Mouse (Mus musculus): ENCODE results near the gene Gm20388. TPM values are rescaled to one million over a fixed set of nuclear protein-coding genes. Genes with fewer than 3 reads are reported as not detected.

Gene Gm20388
- total RNA-seq, 1 experiment = 27.0 TPM

DNA sequence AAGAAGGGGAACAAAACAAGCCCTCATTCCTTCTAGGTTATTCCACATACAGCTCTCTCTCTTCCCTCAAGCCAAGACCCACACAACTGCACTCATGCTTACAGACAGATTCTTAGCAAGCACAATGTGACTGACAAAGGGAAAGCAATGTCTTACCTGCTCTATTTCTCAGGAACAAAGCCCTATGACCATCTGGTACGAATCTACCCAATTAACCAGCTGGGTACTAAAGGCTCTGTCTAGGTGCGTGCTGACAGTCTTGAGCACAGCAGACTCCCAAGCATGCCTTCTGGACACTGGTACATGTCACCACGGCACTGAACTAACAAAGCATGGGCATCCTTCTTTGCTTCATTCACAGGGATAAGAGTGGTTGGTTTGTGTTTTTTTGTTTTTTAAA, 3027.5 kb downstream of the Gm20388 start:
- H3K9me3 ChIP-seq (ENCODE audit: control insufficient read depth, insufficient read depth, low read depth, low read length) = no peaks in the 10 kb centered on the region
- DNase-seq (ENCODE audit: low read depth, low spot score) = no peak
- H3K4me1 ChIP-seq (ENCODE audit: control insufficient read depth in 2 of 2, insufficient read depth in 2 of 2, low read length in 2 of 2, poor library complexity in 1 of 2) = peaks cover 0 to 6% of the 10 kb centered on the region in 2 experiments; a peak in 1 of 4 replicates
- TF ChIP-seq ZNF384 (IDR thresholded peaks at IDR 0.05; ENCODE audit: low read depth, low read length) = no peak
- no peak for TF ChIP-seq ZC3H11A (IDR thresholded peaks at IDR 0.05; ENCODE audit: borderline replicate concordance, low read depth, low read length)
- no peak for TF ChIP-seq CHD2 (IDR thresholded peaks at IDR 0.05; ENCODE audit: low read depth, low read length)
- no peak for TF ChIP-seq MAFK (IDR thresholded peaks at IDR 0.05; ENCODE audit: insufficient read depth, low read depth, low read length)
- TF ChIP-seq HCFC1 (IDR thresholded peaks at IDR 0.05; ENCODE audit: borderline replicate concordance, insufficient read depth, low read length) = no peak
- no peak overlapping the region for H3K9ac ChIP-seq (ENCODE audit: insufficient read depth, low read depth, low read length, poor library complexity, severe bottlenecking)
- no peaks in the 10 kb centered on the region; the same call in none of the 2 replicates for H3K36me3 ChIP-seq (ENCODE audit: control insufficient read depth, insufficient read depth, low read length, poor library complexity, severe bottlenecking)
- in situ Hi-C loops (cut with MboI; ENCODE audit: low sequenced_read_pairs in 2 of 2, unreplicated experiment in 2 of 2) = no loop called here
- no peak overlapping the region for H3K4me3 ChIP-seq (ENCODE audit: insufficient read depth in 1 of 2, low read depth in 1 of 2, low read length in 2 of 2, poor library complexity in 1 of 2, severe bottlenecking in 1 of 2)
- H3K27ac ChIP-seq (ENCODE audit: insufficient read depth, low read depth, low read length, poor library complexity, severe bottlenecking) = no peak overlapping the region

DNA sequence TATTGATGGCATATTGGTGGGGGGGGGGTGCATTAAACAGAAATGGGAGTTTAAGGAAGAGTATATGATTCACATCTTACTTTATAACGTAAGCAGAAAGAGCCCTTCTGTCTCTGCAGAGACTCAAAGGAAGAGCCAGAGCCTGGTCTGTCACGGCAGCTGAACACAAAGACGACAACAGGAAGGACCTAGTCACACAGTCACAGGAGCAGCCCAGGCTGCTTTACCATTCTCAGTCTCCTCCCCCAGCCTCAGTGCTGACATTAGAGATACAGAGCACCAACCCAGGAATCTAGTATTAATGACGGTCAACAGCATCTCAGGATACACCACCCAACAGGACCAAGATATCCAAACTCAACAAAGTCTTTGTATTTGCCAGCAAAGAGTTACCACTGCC, 3027.9 kb downstream of the Gm20388 start:
- Histone ChIP-seq H3K9ac (ENCODE audit: insufficient read depth, low read depth, low read length, poor library complexity, severe bottlenecking) (no peak overlapping the region), H3K4me3 (ENCODE audit: insufficient read depth in 1 of 2, low read depth in 1 of 2, low read length in 2 of 2, poor library complexity in 1 of 2, severe bottlenecking in 1 of 2) (no peak overlapping the region), H3K9me3 (ENCODE audit: control insufficient read depth, insufficient read depth, low read depth, low read length) (no peaks in the 10 kb centered on the region), H3K36me3 (ENCODE audit: control insufficient read depth, insufficient read depth, low read length, poor library complexity, severe bottlenecking) (no peaks in the 10 kb centered on the region; the same call in none of the 2 replicates), H3K27ac (ENCODE audit: insufficient read depth, low read depth, low read length, poor library complexity, severe bottlenecking) (no peak overlapping the region), H3K4me1 (ENCODE audit: control insufficient read depth in 2 of 2, insufficient read depth in 2 of 2, low read length in 2 of 2, poor library complexity in 1 of 2) (peaks cover 0 to 4% of the 10 kb centered on the region in 2 experiments; a peak in 1 of 4 replicates)
- no peak for DNase-seq (ENCODE audit: low read depth, low spot score)
- TF ChIP-seq ZNF384 (IDR thresholded peaks at IDR 0.05; ENCODE audit: low read depth, low read length) (no peak), MAFK (IDR thresholded peaks at IDR 0.05; ENCODE audit: insufficient read depth, low read depth, low read length) (no peak), ZC3H11A (IDR thresholded peaks at IDR 0.05; ENCODE audit: borderline replicate concordance, low read depth, low read length) (no peak), HCFC1 (IDR thresholded peaks at IDR 0.05; ENCODE audit: borderline replicate concordance, insufficient read depth, low read length) (no peak), CHD2 (IDR thresholded peaks at IDR 0.05; ENCODE audit: low read depth, low read length) (no peak)
- in situ Hi-C loops (cut with MboI; ENCODE audit: low sequenced_read_pairs in 2 of 2, unreplicated experiment in 2 of 2) = no loop called here

DNA sequence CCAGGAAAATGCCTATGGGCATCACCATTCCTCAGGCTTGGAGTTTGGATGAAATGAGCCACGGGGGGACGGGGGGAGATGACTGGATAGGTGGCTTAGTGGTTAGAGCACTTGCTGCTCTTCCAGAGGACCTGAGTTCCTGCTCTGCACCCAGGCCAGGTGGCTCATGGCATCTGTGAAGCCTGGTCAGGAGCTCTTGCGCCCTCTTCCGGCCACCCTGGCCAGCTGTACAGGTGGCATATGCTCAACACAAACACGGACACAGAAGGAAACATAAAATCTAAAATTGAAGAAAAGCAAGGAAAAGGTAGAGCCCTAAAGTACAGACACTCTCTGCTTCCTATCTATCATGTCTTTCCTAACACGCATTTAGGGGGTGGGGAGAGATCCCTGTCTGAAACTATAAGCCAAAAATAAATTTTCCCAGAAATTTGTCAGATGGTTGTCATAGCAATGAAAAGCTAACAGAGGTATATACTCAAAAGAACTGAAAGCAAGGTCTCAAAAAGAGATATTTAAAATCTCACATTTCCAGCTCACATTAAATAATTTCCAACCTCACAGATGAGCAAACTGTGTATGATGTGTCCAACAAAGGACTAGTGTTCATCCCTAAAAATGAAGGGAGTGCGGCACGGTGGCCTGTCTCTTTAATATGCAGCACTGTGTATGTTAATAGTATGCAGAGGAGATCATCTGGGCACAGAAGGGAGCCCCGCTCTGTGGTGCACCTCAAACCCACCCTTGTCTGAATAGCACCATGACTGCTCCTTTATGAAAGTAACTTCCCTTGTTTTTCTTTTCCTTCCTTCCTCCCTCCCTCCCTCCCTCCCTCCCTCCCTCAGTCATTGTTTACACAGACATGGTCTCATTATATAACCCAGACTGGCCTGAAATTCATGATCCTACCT, 3032.4 kb downstream of the Gm20388 start:
- TF ChIP-seq HCFC1 (IDR thresholded peaks at IDR 0.05; ENCODE audit: borderline replicate concordance, insufficient read depth, low read length) = no peak
- no peak for TF ChIP-seq ZNF384 (IDR thresholded peaks at IDR 0.05; ENCODE audit: low read depth, low read length)
- TF ChIP-seq MAFK (IDR thresholded peaks at IDR 0.05; ENCODE audit: insufficient read depth, low read depth, low read length) = no peak
- no peak for TF ChIP-seq CHD2 (IDR thresholded peaks at IDR 0.05; ENCODE audit: low read depth, low read length)
- TF ChIP-seq ZC3H11A (IDR thresholded peaks at IDR 0.05; ENCODE audit: borderline replicate concordance, low read depth, low read length) = no peak
- Histone ChIP-seq H3K9ac (ENCODE audit: insufficient read depth, low read depth, low read length, poor library complexity, severe bottlenecking) (no peak overlapping the region), H3K27ac (ENCODE audit: insufficient read depth, low read depth, low read length, poor library complexity, severe bottlenecking) (no peak overlapping the region), H3K9me3 (ENCODE audit: control insufficient read depth, insufficient read depth, low read depth, low read length) (no peaks in the 10 kb centered on the region), H3K4me1 (ENCODE audit: control insufficient read depth in 2 of 2, insufficient read depth in 2 of 2, low read length in 2 of 2, poor library complexity in 1 of 2) (peaks cover 4 to 7% of the 10 kb centered on the region in 2 experiments; a peak in 2 of 4 replicates), H3K36me3 (ENCODE audit: control insufficient read depth, insufficient read depth, low read length, poor library complexity, severe bottlenecking) (peaks cover 2% of the 10 kb centered on the region), H3K4me3 (ENCODE audit: insufficient read depth in 1 of 2, low read depth in 1 of 2, low read length in 2 of 2, poor library complexity in 1 of 2, severe bottlenecking in 1 of 2) (no peak overlapping the region)
- in situ Hi-C loops (cut with MboI; ENCODE audit: low sequenced_read_pairs in 2 of 2, unreplicated experiment in 2 of 2) = no loop called here
- peak; percentile 24 for DNase-seq (ENCODE audit: low read depth, low spot score)

DNA sequence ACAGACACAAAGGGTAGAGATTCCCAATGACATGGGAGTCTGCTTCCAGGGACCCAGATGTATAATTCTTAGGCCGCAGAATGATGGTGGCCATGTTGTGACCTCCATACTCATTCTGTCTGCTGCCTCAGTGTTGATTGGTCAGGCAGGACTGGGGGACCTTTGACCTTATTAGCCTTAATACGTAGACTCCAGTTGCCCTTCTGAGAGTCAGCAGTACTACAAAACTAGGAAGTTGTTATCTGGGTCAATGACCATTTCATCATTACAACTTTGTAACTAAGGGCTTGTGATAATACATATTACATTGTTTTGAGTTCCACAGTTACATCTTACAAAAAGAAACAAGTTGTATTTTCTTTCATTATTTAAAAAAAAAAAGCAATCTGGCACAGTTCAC, 3035.1 kb downstream of the Gm20388 start:
- H3K9ac ChIP-seq (ENCODE audit: insufficient read depth, low read depth, low read length, poor library complexity, severe bottlenecking) = no peak overlapping the region
- H3K9me3 ChIP-seq (ENCODE audit: control insufficient read depth, insufficient read depth, low read depth, low read length) = no peaks in the 10 kb centered on the region
- in situ Hi-C loops (cut with MboI; ENCODE audit: low sequenced_read_pairs in 2 of 2, unreplicated experiment in 2 of 2) = no loop called here
- no peak for DNase-seq (ENCODE audit: low read depth, low spot score)
- TF ChIP-seq HCFC1 (IDR thresholded peaks at IDR 0.05; ENCODE audit: borderline replicate concordance, insufficient read depth, low read length) (no peak), MAFK (IDR thresholded peaks at IDR 0.05; ENCODE audit: insufficient read depth, low read depth, low read length) (no peak), ZC3H11A (IDR thresholded peaks at IDR 0.05; ENCODE audit: borderline replicate concordance, low read depth, low read length) (no peak), ZNF384 (IDR thresholded peaks at IDR 0.05; ENCODE audit: low read depth, low read length) (no peak), CHD2 (IDR thresholded peaks at IDR 0.05; ENCODE audit: low read depth, low read length) (no peak)
- no peak overlapping the region for H3K4me3 ChIP-seq (ENCODE audit: insufficient read depth in 1 of 2, low read depth in 1 of 2, low read length in 2 of 2, poor library complexity in 1 of 2, severe bottlenecking in 1 of 2)
- H3K4me1 ChIP-seq (ENCODE audit: control insufficient read depth in 2 of 2, insufficient read depth in 2 of 2, low read length in 2 of 2, poor library complexity in 1 of 2) = peaks cover 3 to 7% of the 10 kb centered on the region in 2 experiments; a peak in 2 of 4 replicates
- no peak overlapping the region for H3K27ac ChIP-seq (ENCODE audit: insufficient read depth, low read depth, low read length, poor library complexity, severe bottlenecking)
- H3K36me3 ChIP-seq (ENCODE audit: control insufficient read depth, insufficient read depth, low read length, poor library complexity, severe bottlenecking) = peaks cover 2% of the 10 kb centered on the region
